Mouse (Mus musculus) E14TG2a.4 (cell line): ENCODE measurements around the gene Erg.

Experiments used
- H3K27me3 ChIP-seq: 2 replicates; pipeline ENCODE4 v1.6.1; 2014; ENCODE audit warnings: low read length, control low read depth; ENCODE audit not compliant: insufficient read depth
- H3K36me3 ChIP-seq: 2 replicates; pipeline ENCODE4 v1.6.1; 2014; ENCODE audit warnings: low read length, control low read depth; ENCODE audit not compliant: insufficient read depth
- H3K4me1 ChIP-seq: replicated peaks from 2 replicates; pipeline ENCODE4 v1.6.1; 2014; ENCODE audit warnings: low read depth, low read length, control low read depth
- H3K4me3 ChIP-seq: replicated peaks from 2 replicates; pipeline ENCODE4 v1.5.1; 2014; ENCODE audit warnings: mild to moderate bottlenecking, low read length
- H3K9me3 ChIP-seq: 2 replicates; pipeline ENCODE4 v1.6.1; 2014; ENCODE audit warnings: low read length, control low read depth
- CTCF ChIP-seq: conservative IDR thresholded peaks from 2 replicates; pipeline ENCODE4 v1.5.1; 2014; ENCODE audit warnings: low read length
- NANOG ChIP-seq: IDR thresholded peaks from 2 replicates; pipeline ENCODE4 v1.6.1; 2014; ENCODE audit warnings: borderline replicate concordance, low read length, mixed read lengths
- POU5F1 ChIP-seq: IDR thresholded peaks from 2 replicates; pipeline ENCODE4 v1.6.1; 2014; ENCODE audit warnings: low read length, borderline replicate concordance

Erg gene

DNA sequence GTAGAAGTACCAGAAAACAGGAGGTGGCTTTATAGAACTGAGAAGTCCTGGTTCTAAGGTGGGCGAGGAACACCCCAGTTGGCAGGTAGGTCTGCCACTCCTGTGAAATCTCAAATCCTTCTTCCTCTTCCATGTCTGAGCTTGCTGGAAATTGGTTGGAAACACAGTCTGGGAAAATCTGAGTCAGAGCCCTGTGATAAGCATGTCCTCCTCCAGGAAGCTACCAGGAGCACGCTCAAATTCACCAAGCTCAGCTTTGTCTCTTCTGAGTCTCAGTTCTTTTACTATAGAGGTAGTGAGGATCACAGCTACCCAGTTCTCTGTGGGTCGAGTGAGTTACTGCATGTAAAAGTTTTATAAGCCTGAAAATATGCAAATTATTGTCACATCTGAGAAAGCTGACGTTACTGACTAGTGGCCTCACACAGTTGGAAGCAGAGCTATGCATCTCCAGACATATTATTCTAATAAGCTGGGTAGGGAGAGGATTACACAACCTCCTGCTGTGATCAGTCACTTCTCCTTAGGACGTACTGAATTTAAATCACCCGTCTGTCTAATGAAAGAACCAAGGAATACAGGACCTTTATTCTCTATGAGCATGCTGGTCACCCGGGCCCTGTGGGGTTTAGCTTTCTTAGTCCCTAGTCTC, 165.0 kb downstream of the Erg start:
- no peak for TF ChIP-seq POU5F1
- H3K9me3 ChIP-seq: no peaks in the 10 kb centered on the region
- no peak overlapping the region for H3K4me3 ChIP-seq
- no peaks in the 10 kb centered on the region for H3K4me1 ChIP-seq
- H3K36me3 ChIP-seq: no peaks in the 10 kb centered on the region
- H3K27me3 ChIP-seq: no peaks in the 10 kb centered on the region

DNA sequence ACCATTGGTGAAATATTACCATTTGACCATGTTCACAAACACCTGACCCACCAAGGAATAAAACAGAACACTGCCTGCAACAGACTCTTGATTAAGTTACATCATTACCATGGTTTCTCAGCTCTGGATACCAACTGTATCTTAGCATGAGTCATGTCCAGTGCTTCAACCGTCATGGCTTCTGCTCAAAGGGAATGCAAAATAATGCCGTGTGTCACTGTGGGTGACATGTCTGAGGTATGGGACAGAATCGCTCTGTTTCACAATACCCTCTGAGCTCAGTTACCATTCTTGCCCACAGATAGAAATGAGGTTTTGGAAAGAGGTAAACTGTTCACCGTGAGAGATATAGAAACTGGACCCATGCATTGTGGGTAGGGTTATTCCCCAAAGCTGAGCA, 170.5 kb downstream of the Erg start:
- Histone ChIP-seq H3K4me1 (no peaks in the 10 kb centered on the region), H3K36me3 (no peaks in the 10 kb centered on the region), H3K4me3 (no peak overlapping the region), H3K27me3 (no peaks in the 10 kb centered on the region), H3K9me3 (no peaks in the 10 kb centered on the region)
- no peak for TF ChIP-seq POU5F1
- no peak for TF ChIP-seq CTCF
- no peak for TF ChIP-seq NANOG

DNA sequence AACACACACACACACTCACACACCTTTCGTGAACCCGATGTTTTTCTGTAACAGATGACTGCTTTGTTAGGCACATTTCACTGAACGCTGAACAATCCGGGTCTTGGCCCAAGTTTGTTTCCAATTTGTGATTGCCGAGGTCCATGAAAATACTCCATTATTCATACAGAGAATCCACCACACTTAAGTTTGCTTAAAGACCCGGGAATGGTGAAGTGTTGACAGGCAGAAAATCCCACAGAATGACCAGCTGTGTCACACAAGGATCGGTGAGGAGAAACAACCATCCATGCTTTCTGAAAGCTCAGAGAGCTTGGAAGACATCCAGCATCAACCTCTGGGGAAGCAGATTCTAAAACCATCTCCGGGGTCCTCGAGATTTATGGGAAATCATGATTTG, 171.0 kb downstream of the Erg start:
- TF ChIP-seq CTCF (no peak), POU5F1 (no peak), NANOG (no peak)
- H3K27me3 ChIP-seq: no peaks in the 10 kb centered on the region
- no peak overlapping the region for H3K4me3 ChIP-seq
- H3K9me3 ChIP-seq: no peaks in the 10 kb centered on the region
- H3K36me3 ChIP-seq: no peaks in the 10 kb centered on the region
- H3K4me1 ChIP-seq: no peaks in the 10 kb centered on the region

DNA sequence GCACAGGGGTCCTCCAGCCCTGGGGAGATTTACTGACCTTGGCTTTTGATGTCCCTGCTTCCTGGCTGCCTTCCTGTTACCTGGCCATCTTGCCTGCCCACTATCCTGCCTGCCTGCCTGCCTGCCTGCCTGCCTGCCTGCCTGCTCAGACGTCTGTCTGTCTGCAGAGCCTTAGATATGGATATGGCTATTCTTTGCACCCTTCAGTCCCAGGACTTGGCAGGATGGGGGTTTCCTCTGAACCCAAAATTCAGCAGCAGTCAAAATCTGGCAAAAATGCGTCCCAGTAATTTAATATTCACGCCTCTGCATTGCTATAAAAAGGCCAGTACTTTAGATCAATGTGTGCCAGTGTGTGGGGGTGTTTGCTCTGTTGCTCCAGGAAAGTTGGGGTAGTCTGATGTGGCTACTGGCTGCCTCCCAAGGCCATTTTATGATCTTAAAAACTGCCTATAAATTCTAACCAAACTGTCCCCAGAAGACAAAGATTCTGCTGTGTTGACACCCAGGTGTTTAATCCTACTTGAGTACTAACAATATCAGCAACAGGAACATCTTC, 172.9 kb downstream of the Erg start:
- TF ChIP-seq CTCF (no peak), POU5F1 (no peak), NANOG (no peak)

DNA sequence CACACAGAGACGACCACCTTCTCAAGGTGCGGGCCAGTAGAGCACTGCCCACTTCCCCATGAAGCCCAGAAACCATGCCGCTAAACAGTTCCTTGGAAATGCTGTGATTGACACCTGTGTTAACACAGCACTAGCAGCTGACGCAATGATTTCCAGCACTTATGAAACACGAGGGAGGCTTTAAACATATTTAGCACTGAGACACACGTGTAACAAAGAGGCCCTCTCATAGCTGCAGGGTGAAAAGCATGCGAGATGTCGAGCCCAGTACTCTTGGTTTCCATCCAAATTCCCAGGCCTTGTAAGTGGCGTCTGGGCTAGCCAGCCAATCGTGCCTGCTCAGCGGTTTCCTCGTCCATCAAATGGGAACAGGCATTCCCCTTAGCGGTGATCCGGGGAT, 178.3 kb downstream of the Erg start:
- Histone ChIP-seq H3K4me3 (no peak overlapping the region), H3K27me3 (no peaks in the 10 kb centered on the region), H3K4me1 (no peaks in the 10 kb centered on the region), H3K9me3 (no peaks in the 10 kb centered on the region), H3K36me3 (no peaks in the 10 kb centered on the region)
- TF ChIP-seq POU5F1: no peak
- no peak for TF ChIP-seq NANOG
- TF ChIP-seq CTCF: no peak

More for the DNA sequence above, 172.9 kb downstream of the Erg start:
- Histone ChIP-seq H3K9me3 (no peaks in the 10 kb centered on the region), H3K27me3 (no peaks in the 10 kb centered on the region), H3K4me1 (no peaks in the 10 kb centered on the region), H3K4me3 (no peak overlapping the region), H3K36me3 (no peaks in the 10 kb centered on the region)

DNA sequence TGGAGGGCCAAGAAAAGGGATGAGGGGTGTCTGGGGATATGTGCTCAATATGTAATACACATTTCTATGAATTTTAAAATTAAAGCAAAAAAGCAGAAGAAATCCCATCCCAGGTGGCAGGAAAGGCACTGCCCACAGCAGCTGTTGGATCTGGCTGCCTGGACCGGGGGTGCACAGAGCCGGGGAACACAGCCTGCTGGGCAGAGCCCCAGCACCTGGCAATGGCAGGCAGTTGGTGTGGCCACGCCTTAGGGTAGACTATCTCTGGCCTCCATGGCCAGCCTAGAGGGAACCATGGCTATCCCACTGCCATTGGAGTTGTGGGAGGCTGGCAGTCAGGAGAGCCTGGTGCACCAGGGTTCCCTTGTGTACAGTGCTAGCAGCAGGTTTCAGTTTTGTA, 180.9 kb downstream of the Erg start:
- Histone ChIP-seq H3K36me3 (no peaks in the 10 kb centered on the region), H3K4me1 (no peaks in the 10 kb centered on the region), H3K27me3 (no peaks in the 10 kb centered on the region), H3K4me3 (no peak overlapping the region), H3K9me3 (no peaks in the 10 kb centered on the region)
- TF ChIP-seq CTCF (no peak), NANOG (no peak), POU5F1 (no peak)

DNA sequence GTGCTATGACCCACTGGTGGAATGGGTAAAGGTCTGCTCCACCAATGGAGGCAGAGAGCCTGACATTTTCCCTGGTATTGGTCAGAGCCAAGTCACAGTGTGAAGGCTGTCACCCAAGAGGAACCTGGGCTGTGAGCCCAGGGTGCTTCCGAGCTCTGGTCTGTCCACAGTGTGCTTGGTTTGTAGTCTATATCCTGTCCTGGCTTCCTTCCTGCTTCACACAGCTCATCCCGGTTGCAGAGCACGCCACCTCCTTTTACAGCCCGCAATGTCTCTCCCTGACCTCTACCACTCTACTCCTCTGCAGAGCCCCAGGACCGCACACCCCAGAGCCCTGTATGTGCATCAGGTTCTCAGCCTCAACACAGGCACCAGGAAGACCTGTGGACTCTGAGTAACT, 182.9 kb downstream of the Erg start:
- Histone ChIP-seq H3K4me3 (no peak overlapping the region), H3K27me3 (no peaks in the 10 kb centered on the region)

DNA sequence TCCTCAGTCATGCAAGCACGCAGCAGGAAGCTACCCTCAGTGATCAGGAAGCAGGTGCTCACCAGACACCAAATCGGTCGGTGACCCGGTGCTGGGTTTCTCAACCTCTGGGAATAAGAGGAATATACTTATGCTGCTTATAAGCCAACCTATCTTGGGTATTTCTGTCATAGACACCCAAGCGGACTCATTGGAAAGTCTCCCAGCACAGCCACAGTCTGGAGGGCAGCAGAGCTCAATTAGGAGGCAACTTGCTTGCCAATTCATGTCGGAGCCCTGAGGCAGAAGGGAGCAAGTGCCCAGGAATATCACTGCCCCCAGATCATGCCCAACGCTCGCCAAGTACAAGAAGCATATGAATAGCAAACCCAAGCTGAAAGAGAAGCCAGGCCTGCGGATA, 184.5 kb downstream of the Erg start:
- Histone ChIP-seq H3K4me3 (no peak overlapping the region), H3K27me3 (no peaks in the 10 kb centered on the region), H3K9me3 (no peaks in the 10 kb centered on the region), H3K36me3 (no peaks in the 10 kb centered on the region), H3K4me1 (no peaks in the 10 kb centered on the region)
- TF ChIP-seq NANOG (no peak), CTCF (no peak), POU5F1 (no peak)

More for the DNA sequence above, 182.9 kb downstream of the Erg start:
- TF ChIP-seq POU5F1 (no peak), CTCF (no peak), NANOG (no peak)
- Histone ChIP-seq H3K4me1 (no peaks in the 10 kb centered on the region), H3K36me3 (no peaks in the 10 kb centered on the region), H3K9me3 (no peaks in the 10 kb centered on the region)

DNA sequence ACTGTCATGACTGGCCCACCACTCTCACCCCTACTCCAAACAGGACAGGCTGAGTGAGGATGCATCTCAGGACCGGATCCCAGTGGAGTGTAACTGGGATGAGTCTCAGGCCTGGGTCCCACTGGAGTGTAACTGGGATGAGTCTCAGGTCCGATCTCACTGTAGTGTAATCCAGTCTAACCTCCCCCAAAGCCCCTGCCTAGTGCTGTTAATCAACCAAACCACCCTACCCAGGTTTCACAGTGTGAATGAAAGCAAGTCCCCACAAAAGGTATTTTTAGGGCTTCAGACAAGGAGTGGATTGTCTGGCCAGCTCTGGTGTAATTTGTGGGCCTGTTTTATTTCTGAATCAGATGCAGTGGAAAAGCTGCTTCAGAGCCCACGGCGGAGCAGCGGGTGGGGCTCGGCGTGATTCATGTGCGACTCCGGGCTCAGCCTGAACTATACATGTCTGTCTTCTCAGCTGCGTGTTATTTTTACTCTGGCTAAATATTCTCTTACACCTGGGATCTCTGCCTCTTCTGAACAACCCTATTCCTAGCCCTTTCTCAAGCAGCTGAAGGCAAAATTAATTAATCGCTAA, 187.5 kb downstream of the Erg start:
- Histone ChIP-seq H3K9me3 (no peaks in the 10 kb centered on the region), H3K27me3 (no peaks in the 10 kb centered on the region), H3K4me1 (no peaks in the 10 kb centered on the region), H3K36me3 (no peaks in the 10 kb centered on the region), H3K4me3 (no peak overlapping the region)
- TF ChIP-seq CTCF (no peak), NANOG (no peak), POU5F1 (no peak)
